Mouse (Mus musculus): ENCODE results near the gene Ppm1l.

GRCm38 (mm10) chr3:69342247-69342921 lies 25.7 kb downstream of the Ppm1l start:
- TF ChIP-seq MAX (IDR thresholded peaks at IDR 0.05; ENCODE audit: low read depth) (no peak), POLR2A (IDR thresholded peaks at IDR 0.05; ENCODE audit: insufficient read length, low read depth) (no peak), E2F4 (IDR thresholded peaks at IDR 0.05; ENCODE audit: insufficient read depth) (no peak), TCF3 (IDR thresholded peaks at IDR 0.05; ENCODE audit: insufficient read length, low read depth) (no peak), MYOD1 (IDR thresholded peaks at IDR 0.05; ENCODE audit: control insufficient read depth in 1 of 3, insufficient read length in 2 of 3, low read depth in 2 of 3) (peak in 1 of 3 experiments; percentile 54), SRF (IDR thresholded peaks at IDR 0.05; ENCODE audit: control insufficient read depth, insufficient read length, low read depth) (no peak), TCF12 (IDR thresholded peaks at IDR 0.05; ENCODE audit: insufficient read depth, poor library complexity, severe bottlenecking) (no peak), USF1 (IDR thresholded peaks at IDR 0.05; ENCODE audit: low read depth) (no peak)

All from myocyte (in vitro differentiated cells).